Mouse (Mus musculus) inflammation-experienced regulatory T-cells, adult 6 months (primary cell): ENCODE data around the gene Bcdin3d. TPM values are rescaled to one million over a fixed set of nuclear protein-coding genes. Genes with fewer than 3 reads are reported as not detected.
"Not testable (repeated sequence)": the region's sequence is repeated elsewhere in the genome, so short reads cannot be mapped to it uniquely, and the experiment has no call there.

Experiments
- ATAC-seq: one replicate; pipeline ENCODE4 v1.8.0; 2017
- polyA plus RNA-seq, 3 experiments: library from polyadenylated mRNA; unstranded; fragments of 100-300 nt; shearing (Covaris generic); gene quantifications; one replicate each; pipeline ENCODE4 v1.2.1; 2017

Bcdin3d gene
- polyA plus RNA-seq, 3 experiments from 2014 or later = 16.9 to 30.8 (median 30.6) TPM

GRCm38 (mm10) chr15:99472972-99473371, 1.6 kb downstream of the Bcdin3d start:
- ATAC-seq = no peak

DNA sequence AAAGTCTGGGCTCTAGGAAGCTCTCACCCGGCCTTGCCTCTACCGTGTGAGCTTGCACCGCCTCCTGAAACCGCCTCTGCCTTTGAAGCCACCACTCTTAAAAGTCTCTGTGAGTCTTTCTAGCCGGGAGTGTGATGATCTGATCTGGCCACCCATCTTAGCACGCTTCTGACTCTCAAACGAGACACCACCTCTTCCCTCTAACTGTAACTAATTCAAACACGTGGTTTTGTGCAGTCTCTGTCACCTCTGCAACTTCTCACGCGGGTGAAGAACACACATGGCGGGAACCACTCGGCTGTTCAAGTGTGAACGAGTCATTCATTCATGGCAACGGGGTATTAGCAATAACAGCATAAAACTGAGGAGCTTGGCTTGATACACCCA, 2.9 kb downstream of the Bcdin3d start:
- ATAC-seq = peak; percentile 46

GRCm38 (mm10) chr15:99470971-99471676, 3.4 kb downstream of the Bcdin3d start:
- no peak for ATAC-seq

DNA sequence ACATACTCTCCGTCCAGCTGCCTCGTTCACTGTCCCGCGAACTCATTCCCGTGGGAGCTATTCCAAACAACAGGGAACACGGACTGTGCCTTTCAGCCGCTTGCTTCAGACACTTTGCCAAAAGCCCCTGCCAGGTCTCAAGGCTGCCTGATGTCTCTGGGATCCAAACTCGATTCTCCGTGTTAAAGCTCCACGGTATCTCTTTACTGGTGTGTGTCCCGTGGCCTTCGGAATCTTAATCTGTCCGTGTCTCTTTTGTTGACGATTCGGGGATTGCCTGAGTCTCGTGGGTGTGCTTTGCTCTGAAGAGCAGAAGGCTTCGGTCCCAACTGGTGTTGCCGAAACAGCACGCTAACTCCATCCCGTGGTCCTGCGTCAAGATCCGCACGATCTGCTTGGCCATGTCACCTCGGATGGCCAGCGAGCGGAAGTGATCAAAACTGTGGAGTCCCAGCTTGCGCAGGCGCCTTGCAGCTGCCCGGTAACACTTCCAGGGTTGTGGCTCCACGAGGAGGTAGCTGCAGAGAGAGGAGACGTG, 4.2 kb downstream of the Bcdin3d start:
- ATAC-seq = no peak

GRCm38 (mm10) chr15:99469736-99470135, 4.8 kb downstream of the Bcdin3d start:
- ATAC-seq = no peak

DNA sequence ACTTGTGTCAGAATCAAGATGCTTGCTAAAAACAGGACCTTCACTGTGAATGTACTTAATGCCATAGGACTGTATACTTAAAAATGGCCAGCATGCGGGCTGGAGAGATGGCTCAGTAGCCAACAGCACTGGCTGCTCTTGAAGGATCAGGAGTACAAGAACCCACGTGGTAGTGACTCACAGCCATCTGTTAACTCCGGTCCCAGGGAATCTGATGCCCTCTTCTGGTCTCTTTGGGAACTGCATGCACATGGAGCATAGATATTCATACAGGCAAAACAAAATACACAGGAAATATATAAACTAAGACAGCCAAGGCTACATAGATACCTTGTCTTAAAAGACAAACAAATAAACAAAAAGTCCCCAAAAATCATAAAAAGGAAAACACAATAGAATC, 5.5 kb downstream of the Bcdin3d start:
- no peak for ATAC-seq

DNA sequence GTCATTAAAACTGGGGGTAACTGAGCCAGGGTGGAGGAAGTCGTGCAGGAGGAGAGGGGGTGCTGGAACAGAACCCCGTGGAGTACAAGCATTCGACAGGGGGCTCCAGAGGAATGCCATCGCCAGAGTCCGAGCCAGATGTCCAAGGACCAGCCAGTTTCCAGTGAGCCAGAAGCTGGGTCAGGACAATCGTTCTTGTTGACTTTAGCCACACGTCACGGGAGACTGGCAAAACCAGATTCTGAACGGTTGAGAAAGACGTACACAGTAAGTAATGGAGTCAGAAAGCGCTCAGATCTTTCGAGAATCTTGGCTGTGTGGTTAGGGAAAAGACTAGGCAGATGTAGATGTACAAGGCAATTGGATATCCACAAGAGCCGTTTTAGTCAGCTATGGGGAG, 11.3 kb downstream of the Bcdin3d start:
- ATAC-seq = no peak

DNA sequence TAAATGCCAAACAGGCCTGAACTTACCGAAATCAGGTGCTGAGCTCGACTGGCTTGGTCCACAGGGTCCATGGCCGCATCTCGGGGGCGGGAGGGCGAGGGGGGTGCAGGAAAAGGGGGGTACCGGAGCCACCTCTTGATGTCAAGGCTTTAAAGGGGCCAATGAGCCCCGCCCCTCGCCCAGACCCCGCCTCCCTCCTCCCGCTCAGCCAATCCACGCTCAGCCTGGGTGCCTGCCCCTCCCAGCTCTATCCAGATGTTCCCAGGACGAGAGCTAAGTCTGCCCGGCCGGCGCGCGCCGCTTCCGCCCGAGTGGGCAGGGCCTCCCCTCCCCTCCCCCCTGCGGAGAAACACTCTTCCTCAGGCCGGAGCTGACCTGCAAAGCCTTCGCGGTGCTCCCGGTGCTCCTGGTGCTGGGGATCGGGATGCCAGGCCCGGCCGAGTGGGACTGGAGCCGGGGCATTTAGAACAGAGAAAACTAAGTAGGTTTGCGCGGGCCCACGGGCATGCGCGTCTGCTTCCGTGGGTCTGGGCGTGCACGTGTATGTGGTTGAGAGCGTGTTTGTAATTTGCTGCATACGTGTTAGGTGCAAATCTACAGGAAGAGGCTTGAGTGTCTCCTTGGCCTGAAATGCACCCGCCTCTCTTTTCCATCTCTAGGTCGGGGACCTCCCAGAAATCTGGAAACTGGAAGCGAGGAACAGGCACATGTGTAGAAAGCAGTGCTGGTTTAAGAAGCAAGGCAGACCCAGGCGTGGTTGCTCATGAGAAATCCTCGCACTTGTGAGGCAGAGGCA, 16.7 kb downstream of the Bcdin3d start, which contains the start of gene Nckap5l:
Gene Nckap5l (minus strand): TSS at position 143 of the 796 bp plus-strand sequence.
- ATAC-seq = peak; percentile 96

- ATAC-seq = no peak
Observed at GRCm38 (mm10) chr15:99456963-99457605, 17.4 kb downstream of the Bcdin3d start.

DNA sequence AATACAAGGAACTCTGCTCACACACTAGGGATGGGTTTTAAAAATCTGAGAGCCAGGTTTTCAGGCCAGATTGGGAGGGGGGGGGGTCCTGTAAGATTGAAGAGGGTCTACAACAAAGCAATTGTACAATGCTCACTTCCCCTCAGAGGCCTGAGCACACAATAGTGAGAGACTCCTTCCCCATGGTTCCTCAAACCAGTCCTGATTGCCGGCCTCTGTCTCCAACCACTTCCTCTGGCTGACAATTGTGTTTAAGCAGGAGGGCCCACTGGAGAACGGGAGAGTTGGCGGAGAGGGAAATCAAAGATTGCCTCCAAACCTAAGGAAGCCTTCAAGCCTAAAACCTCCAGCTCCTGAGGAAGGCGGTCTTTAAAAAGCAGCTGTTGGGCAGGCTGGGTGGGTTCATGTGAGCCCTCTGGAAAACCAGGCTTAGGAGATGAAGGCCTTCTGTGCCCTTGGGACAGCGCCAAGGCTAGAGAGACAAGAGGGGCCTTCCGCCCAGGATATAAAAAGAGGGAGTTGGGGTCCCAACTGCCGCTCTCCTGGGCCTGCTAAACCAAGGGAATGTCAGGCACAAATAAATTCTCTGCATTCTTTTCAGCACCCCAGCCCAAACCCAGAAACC, 18.1 kb downstream of the Bcdin3d start:
- no peak for ATAC-seq

DNA sequence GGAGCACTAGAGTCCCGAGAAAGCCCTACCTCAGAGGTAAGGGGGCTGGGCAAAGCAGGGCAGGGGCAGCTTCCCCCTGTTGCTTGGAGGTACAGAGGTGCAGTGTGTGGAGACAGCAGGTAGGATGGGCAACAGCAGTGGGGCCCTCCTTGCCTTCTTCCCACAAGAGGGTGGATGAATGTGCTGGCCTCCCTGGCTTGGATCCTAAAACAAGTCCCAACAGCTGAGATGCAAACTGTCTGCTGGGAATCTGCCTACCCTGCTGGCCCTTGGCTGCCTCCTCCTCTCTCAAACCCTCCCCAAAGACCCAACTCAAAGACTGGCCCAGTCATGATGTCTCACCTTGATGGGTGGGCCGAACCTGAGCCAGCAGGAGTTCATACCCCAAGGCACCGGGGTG, 19.1 kb downstream of the Bcdin3d start:
- no peak for ATAC-seq

DNA sequence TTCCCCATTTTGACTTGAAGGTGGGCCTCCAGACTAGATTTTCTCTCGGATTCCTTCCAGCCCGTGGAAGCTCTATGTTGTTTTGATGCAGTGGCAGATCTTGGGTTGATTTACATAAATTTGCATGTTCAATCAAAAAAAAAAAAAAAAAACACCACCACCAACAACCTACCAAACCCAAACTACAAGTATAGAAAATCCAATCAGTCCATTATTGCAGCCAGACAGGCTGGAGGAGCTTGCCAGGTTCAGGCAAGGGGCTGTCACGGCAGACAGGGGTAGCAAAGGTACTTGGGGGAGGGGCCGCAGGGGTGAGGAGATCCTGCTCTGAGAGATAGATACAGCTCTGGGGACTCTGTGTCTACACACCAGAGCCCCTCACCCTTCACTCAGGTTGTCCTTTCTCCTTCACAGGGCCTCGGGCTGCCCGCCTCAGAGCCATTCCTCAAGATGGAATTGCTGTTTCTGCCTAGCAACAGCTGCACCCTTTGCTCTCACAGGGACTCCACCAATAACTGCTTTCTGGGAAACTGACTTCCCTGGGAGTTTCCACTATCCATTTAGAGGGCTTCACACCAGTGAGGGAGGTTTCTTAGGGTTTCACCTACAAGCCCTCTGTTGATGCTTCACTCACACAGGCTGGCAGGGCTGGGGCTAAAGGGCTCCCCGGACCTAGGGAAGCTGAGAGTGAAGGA, 19.8 kb downstream of the Bcdin3d start:
- no peak for ATAC-seq

GRCm38 (mm10) chr15:99453153-99453900, 21.2 kb downstream of the Bcdin3d start:
- no peak for ATAC-seq

DNA sequence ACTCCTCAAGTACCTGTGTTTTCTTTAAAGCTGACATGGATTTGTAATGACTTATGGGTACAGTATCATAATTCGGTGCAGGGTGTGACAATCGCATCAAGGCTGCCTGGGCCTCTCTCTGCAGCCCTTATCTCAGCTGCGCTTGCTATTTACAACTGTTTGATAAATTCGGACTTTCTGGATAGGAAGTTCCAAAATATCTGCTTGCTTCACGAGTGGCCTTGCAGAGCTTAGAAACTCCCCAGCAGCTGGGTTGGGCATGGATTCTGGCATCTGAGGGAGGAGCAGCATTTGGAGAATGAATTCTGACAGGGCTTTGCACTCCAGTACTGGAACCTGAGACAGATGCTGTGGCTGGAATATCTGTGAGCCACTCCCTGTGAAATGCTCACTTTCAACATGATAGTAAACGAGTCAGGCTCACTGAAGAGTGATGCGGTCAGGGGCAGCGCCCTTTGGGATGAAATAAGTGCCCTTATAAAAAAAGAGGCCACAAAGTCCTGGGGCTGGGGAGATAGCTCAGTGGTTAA, 24.7 kb downstream of the Bcdin3d start:
- no peak for ATAC-seq

DNA sequence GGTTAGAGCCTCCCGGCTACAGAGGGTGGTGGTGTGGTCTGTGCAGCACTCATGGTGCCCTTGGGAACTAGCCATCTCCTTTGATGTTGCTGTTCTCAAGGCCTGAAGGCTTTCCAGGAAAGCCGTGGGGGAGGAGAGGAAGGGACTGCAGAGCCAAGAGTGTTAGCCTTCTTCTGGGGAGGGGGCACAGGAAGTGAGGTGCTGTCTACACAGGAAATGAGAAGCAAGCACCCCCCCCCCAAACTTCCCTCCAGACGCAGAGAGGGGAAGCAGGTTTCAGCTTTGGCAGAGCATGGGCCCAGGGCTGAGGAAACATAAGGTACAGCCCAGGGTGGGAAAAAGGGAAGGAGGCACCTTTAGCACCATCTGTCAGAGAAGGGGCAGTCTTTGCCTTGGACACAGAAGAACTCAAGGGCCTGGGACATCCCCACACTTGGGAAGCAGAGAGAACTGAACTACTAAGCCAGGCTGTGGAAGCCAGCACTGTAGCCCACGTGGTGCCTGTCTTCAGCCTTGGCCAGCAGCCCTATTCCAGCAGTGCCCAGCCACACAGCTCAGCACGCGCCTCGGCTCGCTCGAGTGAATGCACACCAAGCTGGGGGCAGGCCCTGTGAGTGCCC, 25.3 kb downstream of the Bcdin3d start:
- no peak for ATAC-seq

DNA sequence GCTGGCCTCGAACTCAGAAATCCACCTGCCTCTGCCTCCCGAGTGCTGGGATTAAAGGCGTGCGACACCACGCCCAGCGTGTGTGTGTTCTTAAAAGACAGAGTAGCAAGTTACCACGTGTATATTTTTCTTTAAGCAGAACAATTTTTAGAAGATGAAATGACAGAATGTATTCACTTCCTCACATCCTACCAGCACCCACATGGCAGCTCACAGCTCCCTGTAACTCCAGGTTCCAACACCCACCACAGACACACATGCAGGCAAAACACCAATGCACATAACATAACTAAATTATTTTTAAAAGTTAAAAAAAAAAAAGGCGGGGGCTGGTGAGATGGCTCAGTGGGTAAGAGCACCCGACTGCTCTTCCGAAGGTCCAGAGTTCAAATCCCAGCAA, 28.4 kb downstream of the Bcdin3d start:
- ATAC-seq = not testable (repeated sequence)

- no peak for ATAC-seq
Observed at GRCm38 (mm10) chr15:99445567-99445966, 29.0 kb downstream of the Bcdin3d start.

GRCm38 (mm10) chr15:99442358-99442757, 32.2 kb downstream of the Bcdin3d start:
- ATAC-seq = no peak

- ATAC-seq = no peak
Observed at GRCm38 (mm10) chr15:99440816-99441457, 33.6 kb downstream of the Bcdin3d start.
